Mouse (Mus musculus): Measurements from ENCODE around the gene Mab21l1.

DNA sequence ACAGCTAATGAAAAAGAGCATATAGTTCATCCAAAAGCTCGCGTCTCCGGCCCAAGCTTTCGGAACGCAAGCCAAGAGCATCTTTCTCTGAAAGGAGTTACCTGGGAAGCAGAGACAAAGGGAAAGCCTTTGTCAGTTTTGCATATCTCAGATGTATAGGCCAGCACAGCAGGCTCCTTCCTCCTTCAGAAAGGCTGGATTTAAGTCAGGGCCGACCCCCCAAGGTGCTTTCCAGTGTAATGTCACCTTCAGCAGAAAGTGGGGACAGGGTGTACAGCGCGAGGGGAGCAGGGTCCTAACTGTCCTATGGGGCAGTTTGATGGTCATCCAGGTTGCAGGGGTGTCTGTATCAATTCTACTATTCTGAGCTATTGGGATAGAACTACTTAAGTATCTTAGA lies 18.7 kb upstream of the Mab21l1 start:
- no peak for TF ChIP-seq CTCF (IDR thresholded peaks at IDR 0.05; ENCODE audit: low read depth, low read length)
- TF ChIP-seq POLR2A (IDR thresholded peaks at IDR 0.05; ENCODE audit: borderline replicate concordance, low read depth, low read length), result no peak
